Mouse (Mus musculus): ENCODE results near the gene Pcmt1.
"Not testable (repeated sequence)": the region's sequence is repeated elsewhere in the genome, so short reads cannot be mapped to it uniquely, and the experiment has no call there.

Gene Pcmt1

DNA sequence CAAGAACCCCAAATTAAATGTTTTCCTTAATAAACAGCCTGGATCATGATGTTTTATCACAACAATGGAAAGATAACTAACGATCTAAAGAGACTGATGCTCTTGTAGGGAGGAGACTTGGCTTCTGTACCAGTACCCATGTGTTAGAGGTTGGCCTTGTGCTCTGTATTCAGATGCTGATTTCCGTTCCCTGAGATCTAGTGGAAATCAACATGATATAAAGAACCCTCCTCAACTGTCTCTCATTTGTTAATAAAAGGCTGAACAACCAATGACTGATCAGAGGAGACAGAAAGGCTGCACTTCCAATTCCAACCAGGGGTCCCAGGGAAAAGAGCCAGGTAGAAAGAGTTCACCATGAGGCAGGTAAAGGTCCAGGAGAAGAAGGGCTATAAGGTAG is 35.0 kb downstream of the Pcmt1 start:
- no peak for DNase-seq (ENCODE audit: low read depth, low spot score)

DNA sequence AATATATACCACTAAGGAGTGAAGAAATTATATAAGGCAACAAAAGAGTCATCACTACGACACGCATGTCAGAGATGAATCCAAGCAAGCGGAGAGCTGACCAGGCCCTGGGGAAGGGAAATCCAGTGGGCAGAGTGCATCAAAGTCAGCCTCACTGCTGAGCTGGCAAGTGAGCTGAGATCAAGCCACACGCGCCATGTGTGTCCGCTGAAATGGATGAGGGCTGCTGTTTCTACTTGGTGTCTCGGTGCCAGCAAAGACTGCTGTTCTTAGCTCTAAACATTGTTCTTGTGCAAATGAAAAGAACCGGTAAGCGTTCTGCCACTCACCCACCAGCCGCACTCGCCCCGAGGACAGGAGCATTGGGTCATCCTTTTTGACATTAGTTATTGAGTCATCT is 40.6 kb downstream of the Pcmt1 start:
- DNase-seq (ENCODE audit: low read depth, low spot score), result no peak

DNA sequence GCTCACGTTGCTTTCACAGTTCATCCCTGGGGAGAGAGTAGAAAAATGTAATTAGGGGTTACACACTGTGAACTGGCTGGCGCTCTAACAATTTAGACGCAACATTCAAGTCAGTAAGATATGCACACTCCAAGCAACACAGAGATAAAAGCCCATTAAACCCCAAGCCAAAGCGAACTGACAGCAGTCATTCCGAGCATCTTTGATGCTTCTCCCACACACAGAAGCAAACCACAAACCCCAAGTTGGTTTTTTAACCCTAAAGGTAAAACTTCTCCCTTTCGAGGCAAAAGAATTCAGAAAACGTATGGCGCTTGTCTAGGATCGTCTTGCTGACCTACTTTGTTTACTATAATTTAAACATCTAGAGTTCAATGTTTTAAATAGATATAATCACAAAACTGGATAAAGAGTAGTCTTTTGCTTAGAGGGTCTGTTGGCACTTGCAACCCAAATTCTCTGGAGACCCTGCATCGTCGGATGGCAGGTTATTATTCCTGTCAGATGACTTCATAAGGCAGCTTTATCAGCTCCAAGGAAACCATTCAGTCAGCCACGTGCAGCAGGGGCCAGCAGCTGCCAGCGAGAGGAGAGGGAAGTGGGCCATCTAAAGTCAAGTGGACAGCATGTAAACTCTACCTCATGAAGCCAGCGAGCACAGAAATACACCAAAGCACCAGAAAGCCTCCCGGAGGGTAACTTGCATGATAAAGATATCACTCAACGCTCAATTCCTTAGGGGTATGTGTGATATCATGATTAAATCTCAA is 49.8 kb downstream of the Pcmt1 start:
- no peak for DNase-seq (ENCODE audit: low read depth, low spot score)

DNA sequence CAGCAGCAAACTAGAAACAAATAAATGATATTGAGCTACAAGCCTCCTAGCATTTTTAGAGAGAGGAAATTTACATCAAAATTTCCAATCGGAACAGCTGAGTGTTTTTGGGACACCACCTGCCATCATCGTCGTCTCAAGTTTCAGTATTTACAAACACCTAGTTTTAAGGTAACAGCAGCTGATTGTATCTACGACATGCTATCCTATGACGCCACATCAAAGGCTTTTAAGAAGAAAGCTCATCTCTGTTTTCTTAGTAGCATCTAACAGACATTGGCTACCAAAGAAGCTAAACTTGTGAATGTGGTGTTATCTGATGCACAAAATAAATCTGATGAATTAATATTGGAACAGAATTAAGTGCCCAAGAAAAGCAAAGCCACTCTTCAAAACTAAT is 50.6 kb downstream of the Pcmt1 start:
- no peak for DNase-seq (ENCODE audit: low read depth, low spot score)

DNA sequence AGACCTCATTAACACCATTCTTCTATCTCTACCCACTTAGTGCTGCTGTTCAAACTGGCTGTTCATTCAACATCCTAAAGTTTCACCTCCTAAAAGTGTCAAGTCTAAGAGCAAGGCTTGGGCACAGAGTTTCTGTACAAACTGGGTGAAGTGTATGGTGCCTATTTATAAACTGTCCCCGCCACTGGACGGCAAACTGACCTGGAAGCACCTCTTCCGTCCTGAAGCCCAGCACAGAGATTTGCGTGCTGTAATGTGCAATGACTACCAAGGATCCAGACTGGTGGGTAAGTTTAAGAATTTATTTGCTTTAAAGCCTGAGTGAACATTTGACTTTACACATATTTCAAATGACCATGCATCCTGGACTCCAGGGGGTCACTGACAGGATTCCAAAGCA is 51.8 kb downstream of the Pcmt1 start:
- no peak for DNase-seq (ENCODE audit: low read depth, low spot score)

DNA sequence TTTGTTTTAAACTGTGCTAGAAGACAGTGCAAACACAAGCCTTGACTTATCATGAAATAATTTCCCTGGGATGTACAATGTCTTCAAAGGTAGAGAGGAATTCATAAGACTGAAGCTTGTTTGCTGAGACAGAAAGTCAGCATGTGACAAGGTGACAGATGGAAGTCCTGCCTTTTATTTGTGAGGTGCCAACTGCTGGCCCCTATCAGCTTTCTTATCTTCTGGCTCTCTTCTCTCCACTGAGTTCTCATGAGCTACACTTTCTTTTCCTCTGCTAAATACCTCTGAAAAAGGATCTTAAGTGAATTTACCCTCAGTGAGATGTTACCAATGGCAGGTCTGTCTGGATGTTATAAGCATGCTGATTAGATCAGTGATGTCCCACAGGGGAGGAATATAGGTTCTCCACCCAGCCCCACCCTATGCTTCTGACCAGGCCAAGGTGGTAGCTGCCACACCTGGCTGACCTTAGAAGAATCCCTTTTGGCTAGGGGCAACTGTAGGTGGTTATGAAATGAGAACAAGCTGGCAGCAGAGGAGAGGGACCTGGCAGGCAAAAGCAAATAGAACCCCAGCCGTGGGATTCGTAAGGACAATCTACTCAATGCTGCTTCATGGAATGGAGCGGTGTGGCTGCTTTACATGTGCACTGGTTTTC is 56.9 kb downstream of the Pcmt1 start:
- no peak for DNase-seq (ENCODE audit: low read depth, low spot score)

DNA sequence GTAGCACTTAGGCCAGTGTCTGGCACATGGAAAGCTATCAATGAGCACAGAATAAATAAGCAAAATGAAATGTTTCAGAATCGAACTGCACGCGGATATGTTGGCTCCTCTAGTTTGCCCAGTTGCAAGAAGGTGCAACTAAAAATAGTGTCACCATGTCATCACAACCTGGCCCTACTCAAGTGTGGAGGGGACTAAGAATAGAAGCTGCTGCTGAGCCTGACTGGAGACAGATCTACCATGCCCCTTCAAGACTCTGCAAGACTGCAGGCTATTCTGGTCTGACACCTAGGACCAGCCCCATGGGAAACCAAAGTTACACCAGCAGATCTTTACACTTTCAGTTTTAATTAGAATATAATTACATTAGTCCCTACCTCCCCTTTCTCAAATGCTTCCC is 58.6 kb downstream of the Pcmt1 start:
- no peak for DNase-seq (ENCODE audit: low read depth, low spot score)

DNA sequence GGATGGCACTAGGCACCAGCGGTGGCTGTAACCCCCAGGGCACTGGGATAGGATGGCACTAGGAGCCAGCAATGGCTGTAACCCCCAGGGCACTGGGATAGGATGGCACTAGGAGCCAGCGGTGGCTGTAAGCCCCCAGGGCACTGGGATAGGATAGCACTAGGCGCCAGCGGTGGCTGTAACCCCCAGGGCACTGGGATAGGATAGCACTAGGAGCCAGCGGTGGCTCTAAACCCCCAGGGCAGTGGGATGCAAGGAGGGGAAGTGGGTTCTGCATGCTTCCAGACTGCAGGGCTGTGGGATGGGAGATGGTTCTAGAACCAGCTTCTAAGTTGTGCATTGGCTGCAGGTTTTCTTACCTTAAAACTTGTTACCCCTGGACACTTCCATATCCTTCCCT is 60.2 kb downstream of the Pcmt1 start:
- no peak for DNase-seq (ENCODE audit: low read depth, low spot score)

DNA sequence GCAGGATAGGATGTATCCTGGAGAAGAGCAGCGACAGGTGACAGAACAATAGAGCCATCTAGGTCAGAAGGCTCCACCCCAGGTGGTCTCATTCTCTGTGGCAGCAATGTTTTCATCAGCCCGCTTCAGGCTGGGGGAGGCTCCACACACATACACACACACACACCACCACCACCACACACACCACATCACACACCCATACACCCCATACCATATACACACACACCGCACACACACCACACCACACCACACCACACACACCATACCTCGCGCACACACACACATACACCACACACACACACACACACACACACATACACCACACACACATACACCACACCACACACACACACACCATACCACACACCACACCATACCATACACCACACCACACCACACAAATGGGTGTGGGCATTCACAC is 61.1 kb downstream of the Pcmt1 start:
- no peak for DNase-seq (ENCODE audit: low read depth, low spot score)

DNA sequence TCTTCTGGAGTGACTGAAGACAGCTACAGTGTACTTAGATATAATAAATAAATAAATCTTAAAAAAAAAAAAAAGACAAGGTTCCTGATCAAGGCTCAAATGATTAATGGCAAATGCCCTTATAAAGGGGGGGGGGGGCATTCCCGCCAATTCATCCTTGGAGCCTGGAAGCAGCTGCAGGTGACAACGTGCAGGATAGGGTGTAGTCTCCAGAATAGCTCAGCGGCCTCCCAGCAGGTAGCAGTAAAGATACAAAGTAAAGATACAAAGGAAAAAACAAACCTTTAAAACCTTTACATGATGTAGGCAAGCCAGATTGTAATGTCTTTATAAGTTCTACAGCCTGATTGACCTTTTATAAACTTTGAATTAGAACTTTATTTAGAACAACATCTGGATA is 63.4 kb downstream of the Pcmt1 start:
- DNase-seq (ENCODE audit: low read depth, low spot score), result not testable (repeated sequence)

DNA sequence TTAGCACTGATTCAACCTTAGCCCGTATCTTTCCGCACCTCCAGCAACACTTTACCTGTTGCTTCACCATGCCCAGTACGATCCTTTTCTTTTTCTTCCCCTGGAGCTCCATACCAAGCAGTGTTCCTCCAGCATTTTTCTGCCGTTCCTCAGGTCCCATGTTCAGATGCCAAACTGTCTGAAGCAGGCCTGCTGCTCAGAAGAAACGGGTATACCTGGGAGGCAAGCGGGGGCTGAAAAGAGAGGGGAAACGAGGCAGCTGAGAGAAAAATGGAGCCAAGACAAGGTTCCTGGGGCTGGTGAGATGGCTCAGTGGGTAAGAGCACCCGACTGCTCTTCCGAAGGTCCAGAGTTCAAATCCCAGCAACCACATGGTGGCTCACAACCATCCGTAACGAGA is 63.8 kb downstream of the Pcmt1 start:
- DNase-seq (ENCODE audit: low read depth, low spot score), result not testable (repeated sequence)

DNA sequence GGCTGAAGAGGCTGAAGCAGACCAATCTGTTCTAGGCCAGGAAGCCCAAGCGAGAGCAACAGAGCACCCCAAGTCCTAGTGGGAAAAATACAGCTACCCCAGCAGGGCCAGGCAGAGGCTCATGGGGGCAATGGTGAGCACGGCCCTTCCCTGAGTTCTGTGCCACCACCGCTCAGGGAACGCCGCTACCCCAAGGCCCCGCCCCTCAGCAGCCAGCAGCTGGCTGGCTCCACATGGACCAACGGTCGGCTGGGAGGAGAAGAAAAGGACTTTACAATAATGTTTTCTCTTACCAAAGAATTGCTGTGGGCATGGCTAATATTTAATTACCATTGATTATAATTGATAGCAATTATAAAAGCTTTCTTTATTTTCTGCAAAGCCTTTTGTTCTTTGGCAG is 66.1 kb downstream of the Pcmt1 start:
- no peak for DNase-seq (ENCODE audit: low read depth, low spot score)

DNA sequence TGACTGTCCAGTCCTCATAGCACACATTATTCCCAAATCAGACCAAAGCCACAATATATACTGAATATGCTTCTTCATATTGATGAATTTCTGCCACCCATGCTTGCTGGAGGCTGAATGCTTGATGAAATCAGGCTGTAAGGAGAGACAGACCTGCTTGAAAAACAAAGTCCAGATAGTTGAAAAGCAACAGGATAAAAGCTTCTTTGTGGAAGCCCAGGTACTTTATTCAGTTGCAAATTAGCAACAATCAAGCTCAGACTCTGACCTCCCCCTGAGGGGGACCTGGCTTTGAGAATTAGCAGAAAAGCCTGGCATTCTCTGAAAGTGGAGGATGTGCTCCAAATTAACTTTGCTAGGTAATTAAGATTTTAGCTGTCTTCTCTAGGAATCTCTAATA is 68.7 kb downstream of the Pcmt1 start:
- not testable (repeated sequence) for DNase-seq (ENCODE audit: low read depth, low spot score)

DNA sequence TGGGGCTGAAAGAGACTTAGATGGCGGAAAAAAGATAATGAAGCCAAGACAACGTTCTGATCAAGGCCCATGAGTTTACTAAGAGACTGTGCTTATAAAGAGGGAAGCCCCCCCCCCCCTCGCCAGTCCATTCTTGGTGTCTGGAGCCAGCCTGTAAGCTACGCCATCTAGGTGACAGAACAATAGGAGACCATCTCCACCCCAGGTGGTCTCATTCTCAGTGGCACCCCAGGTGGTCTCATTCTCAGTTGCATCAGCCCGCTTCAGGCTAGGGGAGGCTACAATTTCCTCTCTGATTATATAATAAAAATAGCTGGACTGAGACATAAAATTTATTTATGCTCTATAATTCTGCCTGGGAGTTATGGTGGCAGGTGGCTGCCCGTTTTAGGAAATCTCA is 69.3 kb downstream of the Pcmt1 start:
- DNase-seq (ENCODE audit: low read depth, low spot score), result no peak

DNA sequence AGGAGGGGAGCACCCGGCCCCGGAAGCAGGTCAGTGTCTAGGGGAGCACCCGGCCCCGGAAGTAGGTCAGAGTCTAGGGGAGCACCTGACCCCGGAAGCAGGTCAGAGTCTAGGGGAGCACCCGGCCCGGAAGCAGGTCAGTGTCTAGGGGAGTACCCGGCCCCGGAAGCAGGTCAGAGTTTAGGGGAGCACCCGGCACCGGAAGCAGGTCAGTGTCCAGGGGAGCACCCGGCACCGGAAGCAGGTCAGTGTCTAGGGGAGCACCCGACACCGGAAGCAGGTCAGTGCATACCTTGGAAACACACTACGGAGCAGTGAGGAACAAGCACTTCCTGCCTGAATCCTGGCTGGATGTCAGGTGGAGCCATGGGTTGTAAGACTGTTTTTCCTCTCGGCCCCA is 72.3 kb downstream of the Pcmt1 start:
- DNase-seq (ENCODE audit: low read depth, low spot score), result no peak

DNA sequence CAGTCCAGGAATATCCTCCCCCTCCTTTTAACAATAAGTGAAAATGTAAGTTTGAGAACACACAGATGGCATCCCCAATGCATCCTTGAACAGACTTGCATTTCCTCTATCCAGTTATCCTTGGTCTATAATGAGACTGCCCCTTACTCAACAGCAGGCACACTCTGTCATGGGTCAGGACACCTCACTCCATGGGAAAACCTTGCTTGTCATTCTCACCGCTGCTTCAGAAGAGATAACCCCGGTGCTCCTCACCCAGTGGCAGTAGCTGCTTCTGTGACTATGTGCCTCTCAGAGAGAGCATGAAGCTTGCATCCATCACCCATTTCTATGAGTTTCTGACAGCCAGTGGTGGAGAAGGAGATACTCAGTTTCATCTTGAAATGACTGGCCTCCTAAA is 74.5 kb downstream of the Pcmt1 start:
- no peak for DNase-seq (ENCODE audit: low read depth, low spot score)

DNA sequence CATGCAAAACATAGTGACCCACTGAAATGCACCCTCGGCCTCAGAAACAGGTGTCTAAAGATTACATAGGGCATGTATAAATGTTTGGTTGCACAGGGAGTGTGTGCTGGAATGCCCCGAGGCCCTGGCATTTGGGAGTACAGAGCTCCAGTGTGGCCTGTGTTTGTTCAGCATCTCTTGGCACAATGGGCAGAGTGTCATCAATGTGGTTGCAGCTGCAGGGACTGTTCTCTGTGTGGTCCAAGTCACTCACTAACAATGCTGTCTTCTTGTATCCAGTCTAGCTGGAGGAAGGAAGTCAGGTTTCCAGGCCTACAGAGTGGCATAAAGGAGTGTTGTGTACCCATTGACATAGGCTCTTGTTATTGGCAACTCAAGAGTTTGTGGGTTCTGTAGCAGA is 75.8 kb downstream of the Pcmt1 start:
- DNase-seq (ENCODE audit: low read depth, low spot score), result no peak

DNA sequence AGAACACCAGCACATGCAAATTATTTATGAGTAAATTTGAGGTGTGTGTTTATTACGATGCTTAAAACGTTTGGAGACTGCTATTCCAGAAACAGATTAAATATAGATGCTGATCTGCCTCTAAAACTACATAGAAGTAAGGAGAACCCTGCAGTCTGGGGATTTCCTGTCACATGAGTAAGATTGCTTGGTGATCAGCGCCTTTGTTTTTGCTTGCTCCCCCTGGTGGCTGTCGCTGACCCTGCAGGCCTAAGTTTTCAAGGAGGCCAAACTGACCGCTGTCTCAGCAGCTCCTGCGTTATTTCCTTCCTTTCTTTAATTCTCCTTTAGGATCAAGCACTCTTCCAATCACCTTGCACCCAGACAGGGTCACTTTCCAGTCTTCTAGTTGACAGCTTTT is 80.3 kb downstream of the Pcmt1 start:
- DNase-seq (ENCODE audit: low read depth, low spot score), result peak; percentile 21

DNA sequence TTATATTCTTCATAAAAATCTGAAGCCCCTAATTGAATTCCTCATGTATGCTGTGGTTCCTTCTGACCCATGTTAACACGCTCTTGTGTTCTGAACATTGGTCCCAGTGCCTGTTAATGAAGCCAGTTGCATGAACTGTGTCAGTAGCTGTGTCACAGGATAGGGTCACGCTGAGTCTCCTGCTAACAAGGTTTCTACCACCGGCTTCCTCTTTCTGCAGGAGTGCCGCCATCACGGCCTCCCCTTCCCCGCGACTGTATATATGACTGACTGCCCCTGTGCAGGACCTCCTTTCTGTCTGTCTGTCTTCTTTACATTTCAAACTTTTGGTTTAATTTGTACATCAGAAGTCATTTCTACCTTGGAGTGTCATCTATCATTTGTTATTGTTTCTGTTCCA is 82.8 kb downstream of the Pcmt1 start:
- DNase-seq (ENCODE audit: low read depth, low spot score), result no peak

DNA sequence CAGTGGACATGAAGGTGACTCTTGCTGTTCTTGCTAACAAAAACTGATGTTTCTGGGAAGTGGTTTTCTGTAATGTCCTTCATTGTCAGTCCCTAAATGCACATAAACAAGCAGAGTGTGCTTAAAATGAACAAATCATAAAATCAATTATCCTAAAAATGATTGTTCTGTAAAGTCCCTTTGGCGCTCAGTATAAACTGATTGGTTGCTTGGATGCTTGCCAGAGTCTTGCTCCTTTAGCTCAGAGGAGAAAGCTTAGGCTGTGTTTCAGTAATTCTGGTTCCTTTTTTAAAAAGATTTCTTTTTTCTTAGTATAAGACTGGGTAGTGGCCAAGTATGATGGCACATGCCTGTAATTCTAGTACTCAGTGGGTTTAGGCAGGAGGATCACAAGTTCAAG is 84.7 kb downstream of the Pcmt1 start:
- DNase-seq (ENCODE audit: low read depth, low spot score), result no peak

DNA sequence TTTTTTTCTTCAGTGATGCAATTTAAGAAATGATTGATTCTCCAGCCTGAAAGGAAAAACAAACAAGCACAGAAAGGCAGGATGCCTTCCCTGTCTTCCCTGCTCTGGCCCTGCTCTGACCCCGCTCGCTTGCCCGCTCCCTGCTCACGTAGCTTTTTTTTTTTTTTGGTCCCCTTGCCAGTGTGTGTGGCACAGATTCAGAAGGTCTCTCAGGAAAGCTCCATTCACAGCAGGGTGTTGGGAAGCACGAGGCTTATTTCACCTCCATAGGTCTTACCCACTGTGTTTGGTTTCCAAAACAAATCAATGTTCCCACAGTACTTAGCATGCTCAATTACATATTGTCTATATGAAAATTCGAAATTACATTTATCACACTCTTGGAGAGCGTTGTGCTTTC is 86.1 kb downstream of the Pcmt1 start:
- no peak for DNase-seq (ENCODE audit: low read depth, low spot score)

DNA sequence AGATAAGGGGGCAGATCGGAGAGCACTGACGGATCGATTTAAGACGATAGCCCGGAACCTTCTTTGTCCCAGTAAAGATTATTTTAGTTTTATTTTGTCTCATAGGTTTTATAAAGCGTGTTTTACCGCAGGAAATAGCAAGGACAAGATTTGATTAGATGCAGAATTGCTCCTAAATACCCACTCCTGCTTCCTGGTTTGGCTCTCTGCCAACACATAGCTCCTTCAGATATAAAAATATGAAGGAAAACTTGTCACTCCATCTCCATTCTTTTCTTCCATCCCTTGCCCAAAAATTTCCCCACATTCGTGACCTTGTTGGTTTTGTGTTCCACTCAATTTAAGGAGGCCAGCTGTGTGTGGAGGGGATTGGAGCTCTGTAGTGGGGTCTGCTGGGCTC is 90.1 kb downstream of the Pcmt1 start:
- no peak for DNase-seq (ENCODE audit: low read depth, low spot score)

DNA sequence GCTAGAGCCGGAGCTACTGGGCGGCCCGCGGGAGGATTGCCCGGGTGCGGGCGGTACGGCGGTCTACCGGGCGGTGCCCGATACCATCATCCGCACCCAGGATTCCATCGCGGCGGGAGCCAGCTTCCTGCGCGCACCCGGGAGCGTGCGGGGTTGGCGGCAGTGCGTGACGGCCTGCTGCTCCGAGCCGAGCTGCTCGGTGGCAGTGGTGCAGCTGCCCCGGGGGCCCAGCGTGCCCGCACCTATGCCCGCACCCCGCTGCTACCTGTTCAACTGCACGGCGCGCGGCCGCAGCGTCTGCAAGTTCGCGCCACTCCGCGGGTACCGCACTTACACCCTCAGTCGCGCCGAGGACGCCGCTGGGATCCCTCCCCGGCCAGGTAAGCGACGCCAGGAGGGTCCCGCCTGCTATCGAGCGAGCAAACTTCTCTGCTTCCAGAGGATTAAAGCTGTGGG is 90.7 kb downstream of the Pcmt1 start:
- DNase-seq (ENCODE audit: low read depth, low spot score), result no peak

All from c-Kit-negative CD71-positive TER-119-positive erythroid progenitor cells, embryonic 14.5 days (primary cell).